Mouse (Mus musculus): ENCODE measurements around the gene Nup98.

Nup98 gene

GRCm38 (mm10) chr7:102233059-102233458, 23.1 kb upstream of the Nup98 start:
- in situ Hi-C loops (cut with MseI, MboI): no loop called here

DNA sequence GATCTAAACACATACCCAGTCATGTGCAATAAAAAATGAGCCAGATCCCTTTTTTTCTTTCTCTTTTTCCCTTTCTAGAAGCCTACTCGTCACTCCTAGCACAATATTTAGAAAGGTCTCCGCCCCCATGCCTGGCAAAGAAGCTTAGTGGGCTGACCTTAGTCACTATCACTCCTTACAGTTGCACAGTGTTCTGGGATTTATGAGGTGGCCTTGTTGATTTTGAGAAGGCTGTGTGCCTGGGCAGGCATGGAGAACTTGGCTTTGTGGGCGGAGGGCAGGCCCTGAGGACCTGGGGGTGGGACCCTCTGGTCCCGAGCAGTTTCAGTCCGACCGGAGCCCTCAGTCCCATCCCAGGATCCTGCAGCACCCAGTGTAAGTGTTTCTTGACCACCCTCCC, 19.8 kb upstream of the Nup98 start:
- in situ Hi-C loops (cut with MseI, MboI): no loop called here

DNA sequence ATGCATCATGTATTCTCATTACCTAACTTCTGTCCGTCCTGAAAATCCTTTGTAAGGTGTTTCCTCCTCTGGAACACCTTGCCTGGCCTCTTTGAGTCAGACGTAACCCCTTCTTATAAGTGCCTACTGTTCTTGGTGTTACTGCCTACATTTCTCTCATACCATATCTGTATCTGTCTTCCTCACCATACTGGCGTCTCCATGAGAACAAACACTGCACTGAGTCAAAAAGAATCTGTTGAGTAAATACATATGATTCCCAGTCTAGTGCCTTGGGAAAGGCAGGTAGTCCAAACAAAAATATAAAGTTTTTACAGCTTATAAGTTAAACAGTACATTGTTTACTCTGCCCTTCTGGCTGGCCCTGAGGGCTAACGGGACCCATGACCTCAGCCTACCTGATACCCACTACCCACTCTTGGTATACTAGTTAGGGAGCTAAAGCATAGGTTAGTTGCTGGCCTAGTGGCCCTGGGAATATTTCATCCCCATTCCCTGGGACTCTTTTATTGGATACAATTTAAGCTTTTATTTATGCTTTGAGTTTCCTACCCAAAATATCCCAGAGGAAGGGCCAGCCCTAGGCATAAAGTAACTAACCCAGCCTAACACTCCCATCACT, 18.2 kb upstream of the Nup98 start:
- in situ Hi-C loops (cut with MseI, MboI): no loop called here

GRCm38 (mm10) chr7:102226051-102226450, 16.1 kb upstream of the Nup98 start:
- in situ Hi-C loops (cut with MseI, MboI): no loop called here

DNA sequence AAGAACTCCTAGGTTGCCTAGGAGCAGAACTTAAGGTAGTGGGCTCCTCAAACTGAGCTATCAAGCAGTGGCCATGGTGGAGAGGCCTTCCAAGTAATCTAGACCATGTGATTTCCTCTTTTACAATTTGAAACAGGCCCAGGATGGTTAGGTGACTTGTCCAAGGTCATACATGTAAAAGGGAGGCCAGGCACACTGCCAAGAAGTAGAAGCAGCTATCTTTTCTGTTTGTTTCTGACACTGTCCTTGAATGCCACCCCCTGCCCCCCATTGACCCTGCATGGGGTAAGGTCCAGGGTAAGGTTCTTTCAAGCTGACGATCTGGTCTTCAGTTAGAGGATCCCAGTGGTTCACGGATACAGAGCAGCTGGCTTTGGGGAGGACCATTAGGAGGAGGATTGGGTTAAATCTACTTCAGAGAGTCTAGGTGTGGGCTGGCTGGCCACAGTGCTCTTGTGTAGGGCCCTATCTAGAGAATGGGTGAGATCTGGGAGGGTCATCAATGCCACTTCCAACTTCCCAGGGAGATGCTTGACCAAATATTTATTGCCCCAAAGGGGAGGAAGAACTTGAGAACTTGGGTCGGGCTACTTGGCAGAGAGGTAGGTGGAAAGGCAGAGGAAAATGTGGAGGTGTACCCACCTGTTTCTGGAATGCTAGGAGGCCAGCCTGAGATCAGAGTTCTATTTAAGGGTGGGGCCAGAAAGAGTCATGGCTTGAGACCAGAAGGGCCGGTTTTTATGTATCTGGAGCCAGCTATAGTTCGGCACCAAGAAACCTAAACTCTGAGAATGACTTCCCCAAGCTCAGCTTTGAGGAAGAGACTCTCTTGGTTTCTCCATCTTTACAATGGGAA, 14.1 kb upstream of the Nup98 start:
- in situ Hi-C loops (cut with MseI, MboI): no loop called here

GRCm38 (mm10) chr7:102222830-102223556, 13.0 kb upstream of the Nup98 start:
- in situ Hi-C loops (cut with MseI, MboI): no loop called here

GRCm38 (mm10) chr7:102222336-102222735, 12.4 kb upstream of the Nup98 start:
- in situ Hi-C loops (cut with MseI, MboI): no loop called here

GRCm38 (mm10) chr7:102221899-102222298, 11.9 kb upstream of the Nup98 start:
- in situ Hi-C loops (cut with MseI, MboI): no loop called here

DNA sequence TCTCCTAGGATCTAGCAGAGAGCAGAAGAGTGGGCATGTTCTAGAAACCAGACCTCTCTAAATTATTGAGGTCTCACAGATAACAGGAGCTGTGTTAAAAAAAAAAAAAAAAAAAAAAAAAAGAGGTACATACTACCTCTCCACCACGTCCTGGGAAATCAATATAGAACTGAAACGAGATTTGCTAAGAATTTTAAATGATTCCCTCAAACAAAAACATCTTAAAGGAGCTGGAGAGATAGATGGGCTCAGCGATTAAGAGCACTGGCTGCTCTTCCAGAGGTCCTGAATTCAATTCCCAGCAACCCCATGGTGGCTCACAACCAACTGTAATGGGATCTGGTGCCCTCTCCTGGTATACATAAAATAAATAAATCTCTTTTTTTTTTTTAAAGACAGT, 1.1 kb upstream of the Nup98 start:
- in situ Hi-C loops (cut with MseI, MboI): no loop called here

- in situ Hi-C loops (cut with MseI, MboI): no loop called here
Measured at GRCm38 (mm10) chr7:102208806-102209363, 1.1 kb downstream of the Nup98 start.

GRCm38 (mm10) chr7:102205646-102206045, 4.3 kb downstream of the Nup98 start:
- in situ Hi-C loops (cut with MseI, MboI): no loop called here

- in situ Hi-C loops (cut with MseI, MboI): no loop called here
Measured at GRCm38 (mm10) chr7:102204296-102204857, 5.6 kb downstream of the Nup98 start.

- in situ Hi-C loops (cut with MseI, MboI): no loop called here
Measured at GRCm38 (mm10) chr7:102200996-102201785, 8.8 kb downstream of the Nup98 start.

DNA sequence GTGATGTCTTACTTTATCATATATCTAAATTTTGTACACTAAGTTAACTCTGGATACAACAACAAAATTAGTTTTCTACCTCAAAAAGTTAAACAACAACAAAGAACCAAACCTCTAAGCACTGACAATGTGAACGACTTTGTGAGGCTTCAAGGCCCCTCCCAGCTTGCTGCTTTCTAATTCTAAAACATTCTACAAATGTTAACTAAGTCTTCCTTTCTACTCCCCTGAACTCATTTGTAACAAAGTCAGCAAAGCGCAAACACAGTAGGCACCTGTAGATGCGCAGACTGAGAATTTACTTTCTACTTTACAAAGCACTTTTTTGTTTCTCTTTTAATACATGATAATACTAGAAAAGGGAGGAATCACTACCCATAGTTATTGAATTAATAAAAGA, 9.4 kb downstream of the Nup98 start:
- in situ Hi-C loops (cut with MseI, MboI): no loop called here

DNA sequence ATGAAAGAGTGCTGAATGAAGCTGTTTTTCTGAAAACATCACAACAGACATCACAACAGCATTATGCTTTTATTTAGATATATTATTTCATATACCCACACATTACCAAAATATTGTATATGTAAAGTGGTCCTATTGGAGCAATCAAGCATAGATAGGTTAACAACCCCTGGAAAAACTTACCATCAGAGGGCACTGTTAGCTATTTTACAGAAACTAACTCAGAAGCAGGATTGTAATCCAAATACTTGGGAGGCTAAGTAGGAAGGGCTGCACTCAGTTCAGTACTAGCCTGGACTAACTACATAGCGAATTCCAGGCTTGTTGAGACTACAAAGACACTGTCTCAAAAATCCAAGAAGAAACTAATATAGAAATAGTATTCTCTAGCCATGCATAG, 17.6 kb downstream of the Nup98 start:
- in situ Hi-C loops (cut with MseI, MboI): no loop called here

DNA sequence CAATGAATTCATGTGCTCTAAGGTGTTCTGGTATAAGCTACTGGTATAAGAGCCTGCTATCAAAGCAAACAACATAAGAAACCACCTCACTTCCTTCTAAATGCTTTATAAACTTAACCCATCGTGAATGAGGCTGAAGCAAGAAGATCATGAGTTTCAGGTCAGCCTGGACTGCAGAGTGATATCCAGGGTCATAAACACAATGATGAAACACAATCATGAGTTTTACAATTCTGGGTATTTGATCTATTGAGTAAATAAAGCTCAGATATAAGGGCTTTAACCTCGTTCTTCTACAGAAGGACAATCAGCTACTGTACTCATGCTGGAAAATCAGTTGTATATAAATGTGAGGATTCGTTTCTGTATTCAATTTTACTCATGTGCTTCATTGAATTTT, 26.1 kb downstream of the Nup98 start:
- in situ Hi-C loops (cut with MseI, MboI): no loop called here

- in situ Hi-C loops (cut with MseI, MboI): no loop called here
Measured at GRCm38 (mm10) chr7:102170300-102170699, 39.7 kb downstream of the Nup98 start.

- in situ Hi-C loops (cut with MseI, MboI): no loop called here
Measured at GRCm38 (mm10) chr7:102153691-102154090, 56.3 kb downstream of the Nup98 start.

DNA sequence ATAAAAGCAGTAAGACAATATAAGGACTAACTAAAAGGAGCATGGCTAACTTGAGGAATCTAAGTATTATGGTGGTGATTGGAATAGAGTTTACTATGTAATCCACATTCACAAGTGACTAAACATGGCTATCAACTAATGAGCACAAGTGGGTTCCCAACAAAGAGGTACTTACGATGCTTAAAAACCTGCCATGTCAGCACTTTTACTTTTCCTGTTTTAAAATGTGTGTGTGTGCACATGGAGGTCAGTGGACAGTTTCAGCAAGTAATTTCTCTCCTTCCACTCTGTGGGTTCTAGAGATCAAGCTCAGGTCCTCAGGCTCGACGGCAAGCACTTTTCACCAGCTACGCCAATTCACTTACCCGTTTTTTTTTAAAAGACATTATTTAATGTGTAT, 72.1 kb downstream of the Nup98 start:
- in situ Hi-C loops (cut with MseI, MboI): no loop called here

DNA sequence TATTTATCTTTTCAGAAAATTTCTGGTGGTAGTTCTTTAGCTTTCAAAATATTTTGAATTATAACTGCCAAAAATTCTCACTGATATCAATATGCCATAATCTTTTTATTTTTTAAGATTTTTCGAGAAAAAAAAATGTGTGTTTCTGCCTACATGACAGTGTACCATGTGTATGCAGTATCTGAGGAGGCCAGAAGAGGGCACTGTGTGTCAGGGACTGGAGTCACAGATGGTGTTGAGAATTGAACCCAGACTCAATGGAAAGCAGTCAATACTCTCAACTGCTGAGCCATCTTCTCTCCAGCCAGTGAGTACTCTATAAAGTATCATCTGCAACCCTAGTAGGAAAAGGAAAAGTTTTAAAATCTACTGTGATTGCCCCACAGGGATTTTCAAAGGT, 72.5 kb downstream of the Nup98 start:
- in situ Hi-C loops (cut with MseI, MboI): no loop called here

DNA sequence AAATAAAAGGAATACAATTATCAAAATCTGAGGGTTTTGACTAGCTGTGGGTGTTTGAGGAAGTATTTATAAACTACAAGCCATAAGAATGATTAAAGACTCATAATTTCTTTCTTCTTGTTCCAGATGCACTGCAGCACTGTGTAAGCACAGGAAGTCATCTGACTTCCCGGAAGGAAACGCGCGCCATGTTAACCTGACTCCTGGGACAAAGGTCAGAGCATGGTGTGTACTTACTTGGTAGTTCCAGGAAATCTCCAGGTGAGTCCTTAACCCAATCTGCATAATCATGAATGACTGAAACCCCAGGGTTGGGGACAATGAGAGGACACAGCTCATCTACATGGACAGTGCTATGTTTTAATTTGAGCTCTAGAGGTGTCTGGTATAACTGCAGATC, 77.6 kb downstream of the Nup98 start:
- in situ Hi-C loops (cut with MseI, MboI): no loop called here
